Mouse (Mus musculus) adrenal gland, postnatal 14 days (tissue): ENCODE data around the gene Fgfr2. TPM values are rescaled to one million over a fixed set of nuclear protein-coding genes. Genes with fewer than 3 reads are reported as not detected.
"Not testable (repeated sequence)": the region's sequence is repeated elsewhere in the genome, so short reads cannot be mapped to it uniquely, and the experiment has no call there.

Experiments
- DNase-seq: peaks from one replicate; pipeline ENCODE4 v3.0.0; 2021; ENCODE audit warnings: mixed read lengths
- total RNA-seq: library from RNA; stranded (reverse); gene quantifications from 2 replicates; pipeline ENCODE4 v1.2.3, GENCODE M21; 2021

Gene Fgfr2
- total RNA-seq, 1 experiment from 2014 or later: 227 TPM

DNA sequence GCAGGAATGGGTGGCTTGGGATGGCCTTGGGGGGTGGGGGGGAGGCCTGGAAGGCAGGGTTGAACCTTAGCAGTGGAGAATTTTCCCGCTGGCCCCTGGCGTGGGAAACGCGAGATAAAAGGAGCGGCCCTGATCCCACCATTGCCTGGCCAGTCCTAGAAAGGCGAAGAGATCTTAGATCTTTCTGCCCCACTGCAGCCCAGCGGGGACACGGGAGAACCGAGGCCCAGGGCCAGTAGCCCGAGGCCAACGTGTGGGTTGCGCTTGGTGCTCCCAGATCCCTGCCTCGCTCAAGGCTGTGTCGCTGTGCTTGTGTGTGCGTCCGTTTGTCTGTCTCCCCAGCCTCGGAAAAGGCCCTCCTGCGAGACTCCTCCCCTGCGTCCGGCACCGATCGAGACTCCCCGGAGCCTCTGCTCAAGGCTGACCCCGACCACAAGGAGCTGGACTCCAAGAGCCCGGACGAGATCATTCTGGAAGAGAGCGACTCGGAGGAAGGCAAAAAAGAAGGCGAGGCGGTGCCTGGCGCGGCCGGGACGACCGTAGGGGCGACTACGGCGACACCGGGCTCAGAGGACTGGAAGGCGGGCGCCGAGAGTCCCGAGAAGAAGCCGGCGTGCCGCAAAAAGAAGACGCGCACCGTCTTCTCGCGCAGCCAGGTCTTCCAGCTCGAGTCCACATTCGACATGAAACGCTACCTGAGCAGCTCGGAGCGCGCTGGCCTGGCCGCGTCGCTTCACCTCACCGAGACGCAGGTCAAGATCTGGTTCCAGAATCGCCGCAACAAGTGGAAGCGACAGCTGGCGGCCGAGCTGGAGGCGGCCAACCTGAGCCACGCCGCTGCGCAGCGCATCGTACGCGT is 1579.3 kb downstream of the Fgfr2 start:
- peak; percentile 20 for DNase-seq

DNA sequence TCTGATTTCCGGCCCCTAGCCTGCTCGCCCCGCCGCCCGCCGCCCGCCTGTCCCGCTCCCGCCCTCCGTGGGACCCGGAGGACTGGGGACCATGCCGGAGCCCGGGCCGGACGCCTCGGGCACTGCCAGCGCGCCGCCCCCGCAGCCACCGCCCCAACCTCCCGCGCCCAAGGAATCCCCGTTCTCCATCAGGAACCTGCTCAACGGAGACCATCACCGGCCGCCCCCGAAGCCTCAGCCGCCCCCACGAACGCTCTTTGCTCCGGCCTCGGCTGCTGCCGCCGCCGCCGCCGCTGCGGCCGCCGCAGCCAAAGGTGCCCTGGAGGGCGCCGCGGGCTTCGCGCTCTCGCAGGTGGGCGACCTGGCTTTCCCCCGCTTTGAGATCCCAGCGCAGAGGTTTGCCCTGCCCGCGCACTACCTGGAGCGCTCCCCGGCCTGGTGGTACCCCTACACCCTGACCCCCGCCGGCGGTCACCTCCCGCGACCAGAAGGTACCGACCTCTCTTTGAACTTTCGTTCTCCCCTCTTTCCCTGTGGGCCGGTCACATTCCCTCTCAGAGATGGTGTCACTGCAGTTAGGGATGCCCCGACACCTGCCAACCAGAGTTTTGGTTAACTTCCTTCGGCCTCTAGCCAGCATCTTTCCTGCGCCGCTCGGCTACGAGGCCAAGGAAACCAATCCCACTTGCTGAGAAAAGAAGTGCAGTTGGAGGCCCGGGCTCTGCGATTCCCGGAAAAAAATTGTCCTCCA is 1580.1 kb downstream of the Fgfr2 start:
- no peak for DNase-seq

DNA sequence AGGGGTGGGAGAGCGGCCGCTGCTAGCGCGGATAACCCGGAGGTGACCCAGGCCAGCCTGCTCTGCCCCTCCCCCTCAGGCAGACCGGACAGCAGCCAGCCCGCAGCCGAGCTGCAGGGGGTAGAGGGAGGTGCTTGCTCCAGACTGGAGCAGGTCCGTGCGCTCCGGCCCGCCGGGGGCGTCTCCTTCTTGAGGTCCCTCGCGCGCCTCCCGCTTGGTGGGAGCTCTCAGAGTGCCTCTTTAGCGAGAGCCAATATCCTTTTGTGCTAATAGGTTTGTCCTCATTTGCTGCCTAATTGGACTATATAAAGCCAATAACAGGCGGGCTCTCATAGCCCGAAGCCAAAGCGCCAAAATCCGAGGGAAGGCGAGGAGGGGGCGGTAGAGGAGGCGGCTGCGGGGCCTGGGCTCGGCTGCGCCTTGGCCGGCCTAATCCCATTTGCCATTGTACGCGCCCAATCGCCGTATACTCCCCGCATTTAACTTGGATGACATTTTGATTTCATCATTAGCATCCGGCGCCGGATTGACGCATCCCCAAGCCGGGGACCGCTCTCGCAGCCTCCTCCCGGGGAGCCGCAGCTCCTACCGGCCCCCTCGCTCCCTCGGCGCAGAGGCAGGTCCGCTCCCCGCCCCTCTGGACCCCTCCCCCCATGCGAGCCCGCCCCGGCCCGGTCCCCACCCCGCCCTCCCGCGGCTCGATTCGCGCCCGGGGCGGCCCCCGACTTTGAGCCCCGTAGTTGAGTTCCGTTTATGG is 1580.9 kb downstream of the Fgfr2 start, which contains the start of gene Hmx3:
TSS of gene Hmx3 (plus strand) at position 753 of the 757 bp plus-strand sequence.
- DNase-seq: no peak

DNA sequence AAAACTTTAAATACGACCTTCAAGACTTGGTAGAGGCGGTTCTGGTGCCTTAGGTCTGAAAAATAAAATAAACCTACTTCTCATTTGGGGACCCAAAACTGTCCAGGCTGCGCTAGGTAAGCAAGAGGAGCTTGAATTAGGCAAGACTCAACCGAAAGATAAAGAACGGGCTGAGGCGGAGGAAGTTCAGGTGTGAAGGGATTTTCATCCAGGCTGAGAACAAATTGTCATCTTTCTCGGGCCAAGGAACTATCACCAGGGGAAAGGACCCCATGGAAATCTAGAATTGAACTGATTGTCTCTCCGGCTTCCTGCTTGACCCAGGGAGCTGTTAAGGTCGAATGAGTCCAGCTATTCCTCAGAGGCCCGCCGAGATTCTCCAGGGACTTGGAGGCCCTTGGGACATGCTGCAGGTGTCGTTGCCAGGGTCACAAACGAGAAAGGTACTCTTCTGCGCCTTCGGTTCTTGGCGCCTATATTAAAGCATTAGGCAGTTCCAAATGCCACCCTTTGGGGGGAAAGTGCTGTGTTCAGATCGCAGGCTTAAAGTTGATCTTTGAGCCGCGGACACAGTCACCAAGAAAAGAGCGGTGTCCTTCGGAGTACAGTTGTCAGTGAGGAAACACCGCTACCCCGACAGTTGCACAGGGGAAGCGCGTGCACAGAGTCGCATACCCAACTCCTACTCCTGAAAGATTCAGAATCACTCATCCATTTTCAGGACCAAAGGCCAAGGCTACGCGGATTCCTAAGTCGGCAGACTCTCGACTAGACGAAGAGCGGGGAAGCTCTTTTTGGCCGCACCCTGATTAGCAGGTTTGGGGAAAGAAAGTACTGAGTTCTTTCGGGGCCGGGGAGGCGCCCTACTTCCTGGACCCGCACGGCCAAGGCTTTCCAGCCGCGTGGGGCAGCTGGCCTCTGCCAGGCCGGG is 1581.7 kb downstream of the Fgfr2 start:
- no peak for DNase-seq

DNA sequence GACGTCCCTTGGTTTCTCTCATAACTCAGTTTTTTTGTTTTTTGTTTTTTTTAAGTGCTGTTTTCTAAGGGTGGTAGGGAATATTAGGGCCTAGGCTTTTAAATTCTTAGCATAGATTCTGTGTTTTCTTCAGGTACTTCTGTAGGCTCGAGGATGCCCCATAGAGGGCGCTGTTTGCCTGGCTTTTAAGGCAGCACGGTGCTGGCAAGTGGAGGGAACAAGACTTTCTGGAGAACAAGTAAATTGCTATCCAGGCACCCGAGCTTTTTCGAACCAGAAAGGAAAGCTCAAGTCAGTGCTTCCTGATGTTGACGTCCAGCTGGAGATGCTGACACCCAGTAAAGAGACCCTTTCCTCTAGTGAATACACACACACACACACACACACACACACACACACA is 1583.2 kb downstream of the Fgfr2 start:
- DNase-seq: peak; percentile 92

DNA sequence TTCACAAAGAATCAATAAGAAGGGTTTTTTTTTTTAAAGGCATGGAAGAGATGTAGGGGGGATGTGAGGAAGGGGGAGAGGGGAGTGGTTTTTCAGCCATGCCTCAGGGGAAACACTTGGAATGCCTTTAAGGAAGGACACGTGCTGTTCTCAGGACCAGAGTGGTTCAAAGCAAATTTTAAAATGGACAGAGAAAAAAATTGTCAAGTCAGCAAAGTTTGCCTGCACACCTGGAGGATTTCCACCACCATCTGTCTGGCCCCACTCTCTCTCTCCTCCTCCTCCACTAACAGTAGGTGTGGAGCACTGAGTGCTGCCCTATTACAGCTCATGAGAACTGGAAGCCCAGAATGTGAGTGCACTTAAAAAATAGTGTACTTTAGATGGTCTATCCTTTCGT is 1619.4 kb downstream of the Fgfr2 start:
- DNase-seq: no peak

DNA sequence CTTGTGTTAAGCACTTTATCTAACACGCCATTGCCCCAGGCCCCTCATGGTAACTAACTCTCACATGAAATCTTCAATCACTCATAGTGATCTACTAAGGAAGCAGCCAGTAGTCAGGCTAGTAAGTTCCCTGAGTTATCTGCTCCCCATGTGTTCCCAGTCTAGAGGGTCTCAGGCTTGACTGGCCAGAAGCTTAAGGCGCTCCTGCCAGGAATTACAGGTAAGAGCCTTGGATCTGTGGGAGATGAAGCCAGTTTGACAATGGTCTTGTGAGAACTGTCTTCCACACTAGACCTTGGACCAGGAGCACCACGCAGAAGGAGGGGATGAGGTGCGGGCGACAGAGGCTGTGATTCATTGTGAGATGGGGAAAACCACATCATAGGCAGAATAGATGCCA is 1644.7 kb downstream of the Fgfr2 start:
- no peak for DNase-seq

DNA sequence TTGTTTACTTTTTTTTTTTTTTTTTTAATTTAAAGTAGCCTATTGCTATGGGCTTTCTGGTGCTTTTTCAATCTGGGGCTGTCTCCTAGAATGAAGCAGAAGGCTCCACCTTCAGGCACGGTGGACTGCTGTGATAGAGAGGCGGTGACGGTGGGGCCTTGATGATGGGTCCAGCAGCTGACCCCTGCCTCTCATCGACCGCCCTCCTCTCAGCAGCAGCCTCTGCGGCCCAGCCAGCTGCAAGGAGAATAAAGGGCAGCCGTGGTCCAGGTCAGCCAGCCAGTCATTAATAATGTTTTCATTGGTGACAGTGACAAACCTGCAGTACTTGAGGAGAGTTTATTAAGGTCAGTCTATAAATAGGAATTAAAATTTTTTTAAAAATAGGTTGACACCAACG is 1646.0 kb downstream of the Fgfr2 start:
- DNase-seq: no peak

DNA sequence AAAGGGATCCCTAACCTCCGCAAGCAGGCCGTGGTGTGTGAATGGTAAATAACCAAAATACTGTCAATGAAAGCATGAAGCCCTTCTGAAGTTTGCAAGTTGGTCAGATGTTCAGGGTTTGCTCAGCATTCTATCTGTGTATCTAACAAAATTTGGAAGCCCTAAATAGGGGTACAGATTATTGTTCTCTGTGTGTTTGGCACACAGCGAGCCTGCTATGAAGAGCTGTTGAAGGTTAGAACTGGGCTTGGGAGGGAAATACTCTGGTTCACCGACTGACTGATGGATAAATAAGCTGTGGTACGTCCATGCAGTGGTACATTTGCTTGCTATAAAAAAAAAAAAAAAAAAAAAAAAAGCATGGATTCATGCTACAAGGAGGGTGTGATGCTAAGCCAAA is 1651.6 kb downstream of the Fgfr2 start:
- DNase-seq: no peak

DNA sequence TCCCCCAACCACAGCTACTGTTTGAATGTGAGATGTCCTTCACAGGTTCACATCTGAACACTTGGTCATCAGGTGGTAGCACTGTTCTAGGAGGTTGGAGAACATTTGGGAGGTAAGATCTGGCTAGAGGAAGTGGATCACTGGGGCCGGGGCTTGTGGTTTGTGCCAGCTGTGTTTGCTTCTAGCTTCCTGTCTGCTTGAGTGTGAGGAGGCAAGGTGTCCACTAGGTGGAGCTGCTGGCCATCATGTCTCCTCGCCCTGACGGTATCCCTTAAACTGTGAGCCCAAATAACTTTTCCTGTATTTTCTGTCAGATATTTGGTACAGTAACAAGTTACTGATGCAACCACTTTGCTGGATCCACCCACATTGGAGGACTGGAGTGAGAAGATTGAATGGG is 1653.6 kb downstream of the Fgfr2 start:
- no peak for DNase-seq

DNA sequence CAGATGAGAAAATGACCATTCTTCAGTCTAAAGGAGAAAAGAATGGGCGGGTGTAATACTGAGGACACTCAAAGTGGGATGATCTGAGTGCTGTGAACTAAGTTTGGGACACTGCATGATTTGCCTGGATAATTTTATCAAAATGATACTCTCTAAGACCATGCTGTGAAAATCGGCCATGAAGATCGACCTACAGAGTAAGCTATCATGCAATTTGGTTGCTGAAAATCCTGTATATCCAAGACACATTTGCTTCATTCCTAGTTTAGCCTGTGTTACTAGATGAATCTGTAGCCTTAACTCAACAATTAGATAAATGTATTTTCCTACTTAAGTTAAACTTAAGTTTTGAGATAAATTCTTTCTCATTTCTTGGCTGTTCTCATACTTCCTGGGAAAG is 1655.8 kb downstream of the Fgfr2 start:
- DNase-seq: no peak

DNA sequence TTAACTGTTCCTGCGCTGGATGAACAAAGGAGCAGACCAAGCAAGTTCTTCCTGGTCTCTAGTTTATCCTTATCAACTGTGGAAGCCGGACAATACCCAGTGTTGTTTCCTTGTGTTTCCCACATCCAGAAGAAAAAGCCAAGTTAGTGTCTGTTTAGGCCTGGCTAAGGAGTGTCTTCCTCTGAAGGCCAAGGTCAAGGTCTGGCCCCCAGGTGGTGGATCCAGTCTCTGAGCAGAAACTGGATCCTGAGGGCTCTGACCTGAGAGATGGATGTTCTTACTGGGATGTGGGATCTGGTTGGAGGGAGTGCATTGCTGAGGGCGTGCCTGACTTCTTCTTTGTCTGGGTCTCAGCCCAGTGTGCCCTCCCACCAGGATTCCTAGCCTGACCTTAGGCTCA is 1657.4 kb downstream of the Fgfr2 start:
- no peak for DNase-seq

DNA sequence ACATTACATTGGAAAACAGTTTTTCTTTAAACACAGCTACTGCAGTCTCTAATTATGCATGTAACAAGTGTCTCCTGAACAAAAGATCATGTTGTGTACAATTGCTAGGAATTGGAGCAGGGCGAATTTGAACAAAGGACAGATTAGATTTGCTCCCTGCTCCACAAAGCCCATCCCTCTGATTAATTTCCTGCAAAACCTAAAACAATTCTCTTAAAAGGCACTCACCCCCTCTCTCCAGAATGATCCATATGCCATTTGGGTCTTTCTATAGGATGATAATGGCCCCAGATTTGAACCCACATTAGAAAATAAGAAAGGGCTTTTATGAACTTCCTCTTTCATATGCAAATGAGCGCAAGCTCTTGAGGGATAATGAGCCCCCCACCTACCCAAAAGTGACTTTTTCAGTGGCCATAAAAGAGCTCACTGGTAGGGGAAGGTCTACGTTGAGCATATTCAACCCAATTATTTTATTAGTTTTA is 1658.0 kb downstream of the Fgfr2 start:
- no peak for DNase-seq

DNA sequence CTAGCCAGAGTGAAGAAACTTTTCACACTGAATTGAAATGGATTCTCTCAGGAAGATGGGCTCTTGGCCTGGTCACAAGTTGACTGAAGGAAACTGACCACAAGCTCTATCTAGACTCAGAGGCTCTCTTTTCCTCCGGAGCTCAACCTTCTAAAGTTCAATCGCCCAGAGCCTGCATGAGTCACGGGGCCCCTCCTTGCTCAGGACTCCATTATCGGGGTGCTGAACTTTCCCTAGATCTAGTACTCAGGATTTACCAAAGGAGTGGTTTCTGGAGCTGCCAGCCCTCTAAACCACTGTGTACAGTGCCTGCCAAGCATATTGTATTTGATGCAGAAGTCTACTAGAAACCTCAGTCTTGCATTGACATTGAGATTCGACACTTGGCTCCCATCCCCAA is 1666.4 kb downstream of the Fgfr2 start:
- DNase-seq: no peak

DNA sequence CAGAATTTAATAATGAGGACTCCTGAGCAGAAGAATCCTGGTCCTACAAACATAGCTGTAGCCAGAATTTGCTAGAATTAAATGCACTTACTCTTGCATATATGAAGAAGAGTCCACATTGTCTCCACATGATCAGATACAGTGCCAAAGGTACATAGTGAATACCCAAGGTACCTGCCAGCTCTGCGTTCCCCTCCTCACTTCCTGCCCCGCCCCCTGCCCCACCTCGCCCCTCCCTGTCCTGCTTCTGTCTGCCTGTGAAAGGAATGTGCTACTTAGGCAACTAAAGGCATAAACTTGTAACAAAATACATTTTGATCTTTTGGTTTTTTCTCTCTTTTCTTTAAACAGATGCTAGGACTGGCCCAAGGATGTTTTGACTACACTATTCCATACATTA is 1686.1 kb downstream of the Fgfr2 start:
- DNase-seq: no peak

DNA sequence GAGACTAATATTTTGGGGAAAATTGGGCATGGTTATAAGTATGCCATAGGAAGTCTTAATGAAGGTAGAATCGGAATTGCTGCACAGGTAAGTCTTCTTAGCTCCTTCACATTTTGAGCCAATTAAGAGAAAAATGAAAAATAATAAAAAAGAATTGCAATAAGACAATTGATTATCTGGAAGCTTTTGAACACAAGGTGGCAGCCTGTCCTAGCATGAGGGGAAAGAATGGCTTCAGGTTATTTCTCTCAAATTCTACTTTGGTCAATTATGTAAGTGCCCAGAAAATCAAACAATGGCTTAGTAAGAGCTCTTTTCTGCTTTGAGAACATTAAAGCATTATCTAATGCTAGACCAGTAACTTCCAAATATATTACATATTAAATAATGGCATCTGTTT is 1688.9 kb downstream of the Fgfr2 start:
- no peak for DNase-seq

DNA sequence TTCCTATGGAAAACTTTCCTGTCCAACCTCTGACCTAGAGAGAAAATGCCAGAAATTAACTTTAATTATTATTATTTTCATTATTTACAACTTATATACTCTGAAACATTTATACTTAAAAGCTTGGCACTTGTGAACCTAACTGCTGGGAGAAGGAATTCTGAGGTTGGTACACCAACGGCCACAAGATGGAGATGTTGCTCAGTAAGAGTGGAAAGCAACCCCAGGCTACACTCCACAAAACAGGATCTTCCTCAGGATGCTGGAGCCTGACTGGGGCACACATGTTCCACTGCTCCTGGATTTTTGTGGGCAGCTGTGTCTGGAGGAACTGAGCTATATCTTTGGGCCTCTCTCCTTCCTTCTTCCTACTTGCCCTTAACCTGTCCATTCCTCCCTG is 1690.9 kb downstream of the Fgfr2 start:
- DNase-seq: peak; percentile 32

DNA sequence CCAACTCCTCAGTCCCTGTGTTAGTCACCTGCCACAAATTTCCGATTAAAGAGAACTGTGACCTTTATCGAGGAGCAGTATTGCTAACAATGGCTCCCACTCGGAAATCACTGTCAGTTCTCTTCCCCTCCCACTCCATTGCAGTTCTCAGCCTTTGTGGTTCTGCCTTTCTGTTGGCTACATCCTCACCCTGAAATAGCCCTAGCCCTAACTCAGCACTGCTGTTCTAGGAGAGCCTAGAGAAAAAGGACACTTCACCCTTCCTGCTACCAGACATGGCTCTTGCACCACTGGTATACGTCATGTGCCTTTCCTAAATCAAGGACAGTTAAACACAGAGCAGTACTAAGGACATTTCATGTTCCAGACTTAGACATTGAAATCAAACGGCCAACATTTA is 1695.8 kb downstream of the Fgfr2 start:
- peak; percentile 26 for DNase-seq

DNA sequence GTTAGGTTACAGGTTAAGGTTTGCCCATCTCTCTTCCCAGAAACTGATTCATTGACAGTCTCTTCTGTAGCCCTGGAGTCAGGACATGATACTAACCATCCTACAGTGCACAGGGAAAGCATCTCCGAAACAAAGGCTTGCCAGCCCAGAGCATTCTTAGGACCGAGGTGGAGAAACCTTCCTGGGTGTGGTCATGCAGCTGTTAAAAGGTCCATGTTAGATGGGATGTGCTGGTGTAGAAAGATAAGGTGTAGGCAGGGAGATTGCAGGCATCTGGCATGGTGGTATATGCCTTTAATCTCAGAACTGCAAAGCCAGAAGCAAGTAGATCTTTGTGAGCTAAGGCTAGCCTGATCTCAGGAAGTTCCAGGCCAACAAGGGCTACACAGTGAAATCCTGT is 1698.2 kb downstream of the Fgfr2 start:
- DNase-seq: no peak

DNA sequence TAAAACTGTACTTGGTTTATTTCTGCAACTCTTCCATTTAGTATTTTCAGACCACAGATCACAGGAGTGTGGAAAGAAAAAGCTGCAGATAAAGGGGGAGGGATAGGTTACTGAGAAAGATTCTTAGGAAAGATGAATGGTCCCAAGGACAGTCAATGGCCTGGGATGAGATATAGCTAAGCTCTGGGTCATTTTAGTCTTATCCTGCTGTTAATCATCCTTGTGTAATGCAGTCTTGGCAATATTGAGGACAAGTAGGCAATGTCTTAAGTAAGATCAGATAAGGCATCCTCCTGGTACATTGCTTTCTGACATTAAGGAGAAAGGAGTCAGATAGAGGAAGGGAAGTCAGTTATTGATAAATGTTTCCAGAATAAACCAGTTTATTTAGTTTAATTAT is 1705.5 kb downstream of the Fgfr2 start:
- no peak for DNase-seq

DNA sequence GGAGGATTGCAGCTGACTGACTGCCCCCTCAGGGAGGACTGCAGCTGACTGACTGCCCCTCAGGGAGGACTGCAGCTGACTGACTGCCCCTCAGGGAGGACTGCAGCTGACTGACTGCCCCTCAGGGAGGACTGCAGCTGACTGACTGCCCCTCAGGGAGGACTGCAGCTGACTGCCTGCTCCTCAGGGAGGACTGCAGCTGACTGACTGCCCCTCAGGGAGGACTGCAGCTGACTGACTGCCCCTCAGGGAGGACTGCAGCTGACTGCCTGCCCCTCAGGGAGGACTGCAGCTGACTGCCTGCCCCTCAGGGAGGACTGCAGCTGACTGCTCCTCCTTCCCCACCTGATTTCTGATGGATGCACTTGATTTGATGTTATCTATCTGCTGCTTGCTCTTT is 1706.4 kb downstream of the Fgfr2 start:
- not testable (repeated sequence) for DNase-seq

DNA sequence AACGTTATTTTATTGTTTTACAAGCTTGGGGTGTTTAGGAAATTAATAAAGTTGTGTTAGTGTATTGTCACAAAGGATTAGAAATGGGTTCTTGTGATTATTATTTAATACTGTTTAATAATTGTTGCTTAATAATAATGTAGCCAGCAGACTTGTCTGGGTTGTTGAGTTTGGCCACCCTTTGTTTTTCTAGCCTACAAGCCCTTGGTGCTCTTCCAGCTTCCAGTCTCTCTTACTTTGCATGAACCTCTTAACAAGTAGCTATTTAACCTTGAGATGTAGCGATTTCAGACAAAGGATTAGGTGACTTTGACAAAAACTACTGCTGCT is 1711.2 kb downstream of the Fgfr2 start:
- no peak for DNase-seq
